Mouse (Mus musculus) neural tube, embryonic 14.5 days (tissue): ENCODE results near the gene Cops9. TPM values are rescaled to one million over a fixed set of nuclear protein-coding genes. Genes with fewer than 3 reads are reported as not detected.

ENCODE experiments used
- ATAC-seq: fragments of 200-750 bp; cut with Nextera tagmentation; 2 replicates; pipeline ENCODE4 v1.8.0; 2017; ENCODE audit warnings: low read depth, mild to moderate bottlenecking, moderate TSS enrichment, moderate library complexity
- H3K27ac ChIP-seq: fragments of 300-500 bp; sonication (generic); 2 replicates; pipeline ENCODE4 v1.5.1; 2014; ENCODE audit warnings: low read depth, mild to moderate bottlenecking, control low read depth, low read length, moderate library complexity, mixed read lengths
- H3K27me3 ChIP-seq: fragments of 300-500 bp; sonication (generic); 2 replicates; pipeline ENCODE4 v1.6.1; 2014; ENCODE audit warnings: low read length; ENCODE audit not compliant: control insufficient read depth, insufficient read depth
- H3K36me3 ChIP-seq: fragments of 300-500 bp; sonication (generic); 2 replicates; pipeline ENCODE4 v1.6.1; 2014; ENCODE audit warnings: low read length, mixed read lengths; ENCODE audit not compliant: control insufficient read depth, insufficient read depth
- H3K4me1 ChIP-seq: fragments of 300-500 bp; sonication (generic); 2 replicates; pipeline ENCODE4 v1.6.1; 2014; ENCODE audit warnings: low read length; ENCODE audit not compliant: control insufficient read depth, insufficient read depth
- H3K4me2 ChIP-seq: fragments of 300-500 bp; sonication (generic); 2 replicates; pipeline ENCODE4 v1.6.1; 2014; ENCODE audit warnings: mild to moderate bottlenecking, low read depth, low read length, control low read depth
- H3K4me3 ChIP-seq: fragments of 300-500 bp; sonication (generic); 2 replicates; pipeline ENCODE4 v1.5.1; 2014; ENCODE audit warnings: low read depth, low read length, control low read depth, mixed read lengths
- H3K9ac ChIP-seq: fragments of 300-500 bp; sonication (generic); replicated peaks from 2 replicates; pipeline ENCODE4 v1.6.1; 2014; ENCODE audit warnings: low read depth, mild to moderate bottlenecking, control low read depth, low read length, mixed read lengths
- H3K9me3 ChIP-seq: fragments of 300-500 bp; sonication (generic); 2 replicates; pipeline ENCODE4 v1.6.1; 2016; ENCODE audit warnings: low read length; ENCODE audit not compliant: control insufficient read depth
- WGBS: fragments of 180-500 bp; shearing (Covaris S2); extraction: QIAGEN DNeasy Blood & Tissue Kit; methylation state at CpG from one replicate; pipeline ENCODE4 v1.1.7; 2014; 5-methylcytosine and 5-hydroxymethylcytosine counted together
- polyA plus RNA-seq: library from polyadenylated mRNA; unstranded; fragments of >200 nt; fragmentation: Nextera tagmentation; extraction: Ambion mirVana; gene quantifications from 2 replicates; pipeline ENCODE4 v1.2.1, GENCODE M21; 2014

Cops9 gene
- polyA plus RNA-seq, 1 experiment from 2014 or later = 641 TPM

- no peak overlapping the region for H3K9ac ChIP-seq
- H3K27me3 ChIP-seq = no peaks in the 10 kb centered on the region
- ATAC-seq = no peak
- H3K27ac ChIP-seq = no peak overlapping the region
- peaks cover 10% of the 10 kb centered on the region for H3K4me1 ChIP-seq
- H3K36me3 ChIP-seq = peaks cover 23% of the 10 kb centered on the region
- no peak overlapping the region for H3K4me3 ChIP-seq
- H3K9me3 ChIP-seq = no peaks in the 10 kb centered on the region
- H3K4me2 ChIP-seq = no peak overlapping the region
- WGBS = 98% methylated on average over 3 of the region's 3 CpGs
Observed at GRCm38 (mm10) chr1:92638181-92638580, 3.6 kb downstream of the Cops9 start.

- Histone ChIP-seq H3K4me3 (no peak overlapping the region), H3K9me3 (no peaks in the 10 kb centered on the region), H3K27ac (no peak overlapping the region), H3K36me3 (peaks cover 23% of the 10 kb centered on the region), H3K27me3 (no peaks in the 10 kb centered on the region), H3K4me1 (peaks cover 10% of the 10 kb centered on the region), H3K4me2 (no peak overlapping the region), H3K9ac (no peak overlapping the region)
- 93% methylated on average over 15 of the region's 15 CpGs for WGBS
- no peak for ATAC-seq
Observed at GRCm38 (mm10) chr1:92637501-92638172, 4.1 kb downstream of the Cops9 start.

DNA sequence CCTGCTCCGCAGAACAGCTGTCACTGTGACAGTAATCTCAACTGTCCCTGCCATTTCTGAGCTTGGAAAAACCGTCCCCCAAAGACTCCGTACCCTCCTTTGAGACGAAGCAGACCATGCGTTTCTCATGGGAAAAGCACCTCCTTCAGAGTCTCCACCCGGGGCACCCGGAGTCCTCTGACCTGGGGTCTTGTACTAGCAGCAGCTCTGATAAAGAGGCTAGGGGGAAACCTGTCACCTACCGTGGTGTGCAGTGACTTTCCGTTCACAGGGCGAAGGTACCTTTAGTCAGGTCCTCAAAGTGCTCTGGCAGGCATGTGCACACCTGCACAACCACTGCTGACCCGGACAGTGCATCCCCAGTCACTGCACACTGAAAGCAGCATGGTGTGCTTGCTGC lies 5.1 kb downstream of the Cops9 start:
- H3K4me2 ChIP-seq = no peak overlapping the region
- no peak overlapping the region for H3K4me3 ChIP-seq
- 97% methylated on average over 11 of the region's 11 CpGs for WGBS
- no peaks in the 10 kb centered on the region for H3K9me3 ChIP-seq
- H3K27me3 ChIP-seq = no peaks in the 10 kb centered on the region
- H3K9ac ChIP-seq = no peak overlapping the region
- ATAC-seq = no peak
- peaks cover 10% of the 10 kb centered on the region for H3K4me1 ChIP-seq
- no peak overlapping the region for H3K27ac ChIP-seq
- peaks cover 23% of the 10 kb centered on the region for H3K36me3 ChIP-seq

GRCm38 (mm10) chr1:92636015-92636414 lies 5.8 kb downstream of the Cops9 start:
- Histone ChIP-seq H3K36me3 (peaks cover 23% of the 10 kb centered on the region), H3K4me1 (peaks cover 10% of the 10 kb centered on the region), H3K9me3 (no peaks in the 10 kb centered on the region), H3K27ac (peak overlapping the region; percentile 7; the same call in 1 of the 2 replicates), H3K9ac (no peak overlapping the region), H3K4me3 (no peak overlapping the region), H3K27me3 (no peaks in the 10 kb centered on the region), H3K4me2 (no peak overlapping the region)
- 94% methylated on average over 8 of the region's 8 CpGs for WGBS
- no peak for ATAC-seq

DNA sequence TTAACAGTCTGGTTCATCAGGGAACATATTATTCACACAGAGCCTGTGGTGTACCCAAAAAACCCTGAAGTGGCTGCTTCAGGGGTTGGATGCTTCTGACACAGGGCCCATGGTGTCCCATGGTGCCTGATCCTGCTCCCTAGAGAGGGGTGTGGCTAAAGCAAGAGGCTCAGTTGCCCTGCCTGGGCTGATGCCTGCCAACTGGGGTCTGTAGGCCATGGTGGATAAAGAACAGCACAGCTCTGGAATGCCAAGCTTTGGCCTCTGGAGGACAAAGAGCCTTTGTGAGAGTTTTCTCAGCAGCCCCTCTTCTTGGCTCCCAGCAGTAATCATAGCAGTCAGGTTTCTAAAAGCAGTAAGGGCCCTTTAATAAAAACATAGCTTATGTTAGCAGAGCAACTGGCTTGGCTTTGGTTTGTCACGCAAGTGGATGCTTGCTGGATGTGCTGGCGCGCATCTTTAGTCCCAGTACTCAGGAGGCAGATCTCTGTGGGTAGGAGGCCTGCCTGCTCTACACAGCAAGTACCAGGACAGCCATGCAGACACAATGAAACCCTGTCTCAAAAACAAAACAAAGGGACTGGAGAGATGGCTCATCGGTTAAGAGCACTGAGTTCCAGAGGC lies 6.7 kb downstream of the Cops9 start:
- H3K4me1 ChIP-seq = 0 out of 2 replicates have a peak, but pooled peaks cover 1% of the 10 kb centered on the region
- WGBS = 71% methylated on average over 4 of the region's 4 CpGs
- no peaks in the 10 kb centered on the region for H3K9me3 ChIP-seq
- H3K9ac ChIP-seq = no peak overlapping the region
- peaks cover 23% of the 10 kb centered on the region for H3K36me3 ChIP-seq
- no peak overlapping the region for H3K27ac ChIP-seq
- ATAC-seq = peak; percentile 54; the same call in 1 of the 2 replicates
- no peaks in the 10 kb centered on the region for H3K27me3 ChIP-seq
- H3K4me3 ChIP-seq = no peak overlapping the region
- no peak overlapping the region for H3K4me2 ChIP-seq

- no peaks in the 10 kb centered on the region for H3K27me3 ChIP-seq
- no peak overlapping the region for H3K9ac ChIP-seq
- peaks cover 23% of the 10 kb centered on the region for H3K36me3 ChIP-seq
- H3K27ac ChIP-seq = no peak overlapping the region
- ATAC-seq = peak; percentile 32; the same call in 1 of the 2 replicates
- H3K4me3 ChIP-seq = no peak overlapping the region
- 78% methylated on average over 1 of the region's 1 CpGs for WGBS
- no peaks in the 10 kb centered on the region for H3K4me1 ChIP-seq
- no peaks in the 10 kb centered on the region for H3K9me3 ChIP-seq
- no peak overlapping the region for H3K4me2 ChIP-seq
Observed at GRCm38 (mm10) chr1:92634569-92634968, 7.2 kb downstream of the Cops9 start.

DNA sequence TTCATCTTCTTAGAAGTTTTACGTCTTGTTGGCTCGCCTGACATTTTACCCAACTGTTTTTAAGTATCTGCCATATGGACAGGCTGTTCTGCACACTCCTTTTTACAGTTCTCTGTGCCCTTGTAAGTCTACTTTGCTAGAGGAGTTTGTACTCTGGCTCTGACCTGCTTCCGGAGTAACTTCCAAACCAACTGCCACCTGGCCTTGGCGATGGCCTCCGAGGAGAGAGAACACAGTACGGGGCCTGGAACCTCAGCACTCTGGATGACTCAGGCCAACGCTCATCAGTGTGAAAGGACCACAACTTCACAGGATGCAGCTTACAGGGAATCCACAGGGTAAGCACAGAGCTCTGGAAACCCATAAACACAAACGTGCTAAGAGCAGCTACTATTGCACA lies 8.1 kb downstream of the Cops9 start:
- H3K9ac ChIP-seq = no peak overlapping the region
- no peak overlapping the region for H3K27ac ChIP-seq
- H3K4me1 ChIP-seq = no peaks in the 10 kb centered on the region
- no peak for ATAC-seq
- H3K36me3 ChIP-seq = peaks cover 23% of the 10 kb centered on the region
- 87% methylated on average over 8 of the region's 8 CpGs for WGBS
- H3K4me3 ChIP-seq = no peak overlapping the region
- no peak overlapping the region for H3K4me2 ChIP-seq
- no peaks in the 10 kb centered on the region for H3K27me3 ChIP-seq
- H3K9me3 ChIP-seq = no peaks in the 10 kb centered on the region

DNA sequence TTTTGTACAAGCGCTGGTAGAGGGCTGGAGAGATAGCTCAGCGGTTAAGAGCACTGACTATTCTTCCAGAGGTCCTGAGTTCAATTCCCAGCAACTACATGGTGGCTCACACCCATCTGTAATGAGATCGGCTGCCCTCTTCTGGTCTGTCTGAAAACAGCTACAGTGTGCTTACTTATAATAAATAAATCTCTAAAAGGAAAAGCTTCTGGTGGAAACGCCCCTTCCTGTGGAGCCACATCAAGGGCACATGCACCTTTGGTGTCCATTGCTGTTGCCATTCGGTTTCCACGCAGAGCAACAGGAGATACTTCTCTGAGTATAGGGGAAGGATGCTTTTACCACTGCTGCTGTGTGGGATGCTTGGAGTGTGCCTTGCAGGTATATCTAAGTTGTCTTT lies 8.8 kb downstream of the Cops9 start:
- no peak for ATAC-seq
- Histone ChIP-seq H3K27ac (no peak overlapping the region), H3K27me3 (no peaks in the 10 kb centered on the region), H3K9ac (no peak overlapping the region), H3K4me3 (no peak overlapping the region), H3K9me3 (no peaks in the 10 kb centered on the region), H3K4me2 (no peak overlapping the region), H3K4me1 (no peaks in the 10 kb centered on the region), H3K36me3 (peaks cover 18% of the 10 kb centered on the region)
- 73% methylated on average over 6 of the region's 6 CpGs for WGBS

DNA sequence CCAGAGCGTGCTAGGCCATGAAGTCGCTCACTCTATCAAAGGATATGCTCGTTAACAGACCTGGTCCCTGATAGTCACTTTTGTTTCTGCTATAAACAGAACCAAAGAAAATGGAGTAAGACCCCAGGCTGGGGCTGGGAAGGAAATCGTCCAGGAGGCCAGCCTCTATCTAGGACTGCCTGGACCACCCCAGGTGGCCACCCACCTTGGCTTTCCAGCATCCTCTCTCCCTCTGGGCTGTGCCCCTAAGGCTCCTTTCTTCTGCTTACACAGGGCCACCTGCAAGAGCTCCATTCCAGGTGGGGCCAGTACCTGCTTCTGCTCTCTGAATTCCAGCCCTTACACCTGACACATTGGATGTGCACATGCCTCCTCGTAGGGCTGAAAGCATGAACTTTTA lies 9.6 kb downstream of the Cops9 start:
- Histone ChIP-seq H3K27ac (no peak overlapping the region), H3K36me3 (peaks cover 11% of the 10 kb centered on the region), H3K4me2 (no peak overlapping the region), H3K9ac (no peak overlapping the region), H3K27me3 (no peaks in the 10 kb centered on the region), H3K9me3 (no peaks in the 10 kb centered on the region), H3K4me3 (no peak overlapping the region), H3K4me1 (no peaks in the 10 kb centered on the region)
- WGBS = 87% methylated on average over 5 of the region's 5 CpGs
- ATAC-seq = no peak
